Mouse (Mus musculus): ENCODE measurements around the gene Slc7a12. TPM values are rescaled to one million over a fixed set of nuclear protein-coding genes. Genes with fewer than 3 reads are reported as not detected.

Gene Slc7a12
- not detected in 2 replicates for polyA plus RNA-seq (2015; fragmentation: Nextera tagmentation; extraction: Ambion mirVana)

DNA sequence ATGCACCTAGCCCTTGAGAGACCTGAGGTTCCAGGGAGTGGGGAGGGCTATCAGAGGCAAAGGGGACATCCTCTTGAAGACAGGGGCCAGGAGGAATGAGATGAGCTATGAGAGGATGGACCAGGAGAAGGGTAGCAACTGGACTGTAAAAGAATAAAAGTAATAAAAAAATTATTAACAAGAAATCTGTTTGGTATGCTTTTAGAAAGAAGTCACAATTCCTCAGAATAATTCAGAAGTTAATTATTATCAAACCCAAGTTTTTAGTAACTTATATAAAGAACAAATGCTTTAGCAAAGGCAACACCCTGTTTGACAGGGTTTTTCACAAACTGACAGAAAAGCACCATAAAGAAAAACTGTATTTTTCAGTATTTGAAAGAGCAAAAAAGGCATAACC lies at the start of gene Slc7a12:
Slc7a12 (plus strand) TSS at position 301 of the 400 bp plus-strand sequence.
- no peaks in the 10 kb centered on the region for H3K4me1 ChIP-seq (replicated peaks)
- H3K4me3 ChIP-seq, result no peak within 1 kb of the TSS
- no peak for ATAC-seq (ENCODE audit: low FRiP score)
- no peaks in the 10 kb centered on the region for H3K27me3 ChIP-seq
- no peak within 1 kb of the TSS for H3K27ac ChIP-seq
- no peaks in the 10 kb centered on the region for H3K9me3 ChIP-seq
- H3K4me2 ChIP-seq, result no peak within 1 kb of the TSS
- no peaks in the 10 kb centered on the region for H3K36me3 ChIP-seq
- H3K9ac ChIP-seq, result no peak within 1 kb of the TSS

- Histone ChIP-seq H3K36me3 (no peaks in the 10 kb centered on the region), H3K27me3 (no peaks in the 10 kb centered on the region), H3K27ac (no peak overlapping the region), H3K4me1 (replicated peaks) (no peaks in the 10 kb centered on the region), H3K4me3 (no peak overlapping the region), H3K9me3 (no peaks in the 10 kb centered on the region), H3K4me2 (no peak overlapping the region), H3K9ac (no peak overlapping the region)
- no peak for ATAC-seq (ENCODE audit: low FRiP score)
- WGBS, result 88% methylated on average over 1 of the region's 1 CpGs
These were observed 48.1 kb upstream of the Slc7a12 start for GRCm38 (mm10) chr3:14432381-14432780.

DNA sequence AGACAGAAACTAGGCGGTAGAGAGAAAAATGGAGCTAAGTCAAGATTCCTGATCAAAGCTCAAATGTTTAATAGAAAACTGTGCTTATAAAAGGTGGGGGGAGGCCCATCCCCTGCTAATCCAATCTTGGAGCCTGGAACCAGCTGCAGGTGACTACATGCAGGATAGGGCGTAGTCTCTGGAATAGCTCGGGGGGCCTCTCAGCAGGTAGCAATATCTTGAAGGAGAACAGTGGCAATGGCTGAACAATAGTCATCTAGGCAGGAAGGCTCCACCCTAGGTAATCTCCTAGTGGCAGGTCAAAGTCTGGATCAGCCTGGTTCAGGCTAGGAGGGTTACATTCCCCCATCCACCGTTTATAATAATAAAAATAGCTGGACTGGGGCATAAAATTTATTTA lies 34.5 kb upstream of the Slc7a12 start:
- no peak overlapping the region for H3K4me3 ChIP-seq
- ATAC-seq (ENCODE audit: low FRiP score), result no peak
- no peak overlapping the region for H3K4me2 ChIP-seq
- H3K9me3 ChIP-seq, result no peaks in the 10 kb centered on the region
- 93% methylated on average over 4 of the region's 4 CpGs for WGBS
- H3K36me3 ChIP-seq, result no peaks in the 10 kb centered on the region
- no peaks in the 10 kb centered on the region for H3K4me1 ChIP-seq (replicated peaks)
- no peak overlapping the region for H3K27ac ChIP-seq
- no peak overlapping the region for H3K9ac ChIP-seq
- no peaks in the 10 kb centered on the region for H3K27me3 ChIP-seq

GRCm38 (mm10) chr3:14446691-14447090 lies 33.8 kb upstream of the Slc7a12 start:
- Histone ChIP-seq H3K9ac (no peak overlapping the region), H3K4me3 (no peak overlapping the region), H3K9me3 (no peaks in the 10 kb centered on the region), H3K4me1 (replicated peaks) (no peaks in the 10 kb centered on the region), H3K27me3 (no peaks in the 10 kb centered on the region), H3K4me2 (no peak overlapping the region), H3K27ac (no peak overlapping the region), H3K36me3 (no peaks in the 10 kb centered on the region)
- no peak for ATAC-seq (ENCODE audit: low FRiP score)
- 96% methylated on average over 4 of the region's 4 CpGs for WGBS

Other genes starting within 250 kb of the Slc7a12 start
- gene 1810022K09Rik, start 130.6 kb downstream of the Slc7a12 start, polyA plus RNA-seq (2015; fragmentation: Nextera tagmentation; extraction: Ambion mirVana), result 436 and 437 TPM in 2 replicates
- 1.5 and 1.7 TPM in 2 replicates for gene Car13, start 161.0 kb downstream of the Slc7a12 start, polyA plus RNA-seq (2015; fragmentation: Nextera tagmentation; extraction: Ambion mirVana)

Data from hindbrain, embryonic 13.5 days (tissue).